Mouse (Mus musculus) megakaryocyte-erythroid progenitor cell, adult 5-6 weeks (primary cell): ENCODE measurements around the gene Them7. TPM values are rescaled to one million over a fixed set of nuclear protein-coding genes. Genes with fewer than 3 reads are reported as not detected.
A peak's percentile ranks its signal among the peaks of the same experiment; 100 is the strongest.

ENCODE experiments used
- ATAC-seq: replicated peaks from 2 replicates; pipeline ENCODE4 v1.8.0; 2016; ENCODE audit warnings: mild to moderate bottlenecking, inconsistent platforms; ENCODE audit not compliant: severe bottlenecking, poor library complexity, low FRiP score, low TSS enrichment
- total RNA-seq, 2 experiments: library from RNA; stranded (forward) in 1 of 2; stranded (reverse) in 1 of 2; fragments of 200-1000, 215-1000 nt in 1 of 2; fragments of >200 nt in 1 of 2; fragmentation: Nextera tagmentation in 1 of 2; gene quantifications; 2 replicates each; pipeline ENCODE4 v1.2.3; 2014 to 2017

Gene Them7
- total RNA-seq (2014; fragmentation: Nextera tagmentation) (1.3 and 2.7 TPM in 2 replicates), total RNA-seq (2017) (2.7 and 3.2 TPM in 2 replicates)

- ATAC-seq, result peak; percentile 50
Observed at GRCm38 (mm10) chr2:105224134-105224986, at the start of gene Them7. Them7 (plus strand) TSS chr2:105224320.

GRCm38 (mm10) chr2:105178871-105179270 is 45.2 kb upstream of the Them7 start:
- no peak for ATAC-seq

- ATAC-seq, result no peak
Observed at GRCm38 (mm10) chr2:105182501-105182900, 41.6 kb upstream of the Them7 start.

GRCm38 (mm10) chr2:105185140-105185539 is 39.0 kb upstream of the Them7 start:
- no peak for ATAC-seq

- no peak for ATAC-seq
Observed at GRCm38 (mm10) chr2:105185768-105186529, 38.2 kb upstream of the Them7 start.

DNA sequence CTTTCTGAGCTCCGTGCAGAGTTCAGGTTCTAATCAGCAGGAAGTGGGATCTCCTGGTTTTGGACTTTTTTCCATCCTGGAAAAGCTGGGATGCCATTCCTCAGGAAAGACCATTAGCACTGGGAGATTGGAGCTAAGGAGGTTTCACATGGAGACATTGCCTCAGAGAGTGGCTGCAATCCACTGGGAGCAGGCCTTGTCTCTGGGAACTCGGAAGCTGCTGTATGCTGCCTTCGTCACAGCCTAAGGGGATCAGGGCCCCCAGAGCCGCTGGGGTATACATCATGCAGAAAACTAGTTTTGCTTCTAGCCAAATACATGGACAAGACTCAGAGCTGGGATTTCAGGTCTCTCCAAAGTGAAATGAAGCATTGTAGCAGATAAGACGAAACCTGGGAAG is 37.5 kb upstream of the Them7 start:
- no peak for ATAC-seq

GRCm38 (mm10) chr2:105188182-105188581 is 35.9 kb upstream of the Them7 start:
- peak; percentile 66 for ATAC-seq

DNA sequence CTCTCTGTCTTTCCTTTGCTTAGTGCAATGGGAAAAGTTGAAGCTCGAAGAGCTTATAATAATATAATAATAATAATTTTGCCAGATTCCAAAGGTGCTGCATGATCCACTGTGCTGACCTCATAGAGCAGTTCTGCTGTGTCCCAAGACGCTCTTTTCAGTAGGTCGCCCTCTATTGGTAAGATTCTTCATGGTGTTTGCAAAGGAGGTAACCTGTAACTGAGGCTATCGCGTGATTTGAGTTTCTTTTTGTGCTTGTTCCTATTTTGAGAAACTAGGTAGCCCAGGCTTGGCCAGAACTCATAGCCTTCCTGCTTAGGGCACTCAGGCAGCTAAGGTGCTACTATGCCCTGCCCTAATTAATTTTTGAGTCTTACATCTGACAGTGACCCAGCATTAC is 34.8 kb upstream of the Them7 start:
- peak; percentile 84 for ATAC-seq

GRCm38 (mm10) chr2:105200152-105200551 is 24.0 kb upstream of the Them7 start:
- ATAC-seq, result no peak

DNA sequence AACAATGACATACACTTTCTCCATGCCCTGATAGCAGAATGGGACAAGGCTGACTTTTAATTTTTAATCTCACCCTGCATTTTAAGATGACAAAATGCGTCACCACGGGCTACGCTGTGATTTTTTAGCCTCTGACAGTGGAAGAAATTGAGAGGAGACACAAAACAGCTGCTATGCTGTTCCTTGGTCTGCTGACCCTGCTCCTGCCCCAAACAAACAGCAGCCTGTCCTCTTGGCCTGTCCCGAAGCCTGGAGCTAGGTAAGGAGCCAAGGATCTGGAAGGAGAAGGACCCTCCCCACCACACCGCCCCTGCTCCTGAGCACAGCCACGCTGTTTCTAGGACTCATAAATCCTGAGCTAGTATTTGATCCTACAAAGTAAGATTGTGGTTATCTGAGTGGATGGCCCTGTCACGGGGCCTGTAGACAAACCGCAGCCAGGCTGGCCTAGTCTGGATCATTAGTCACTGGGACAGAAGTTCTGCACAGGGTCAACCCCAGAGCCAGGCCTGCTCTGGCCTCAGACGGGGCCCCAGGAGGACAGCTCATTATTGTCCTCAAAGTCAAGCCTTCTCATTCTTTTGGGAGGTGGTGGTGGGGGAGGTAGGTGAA is 17.5 kb upstream of the Them7 start:
- ATAC-seq, result no peak

DNA sequence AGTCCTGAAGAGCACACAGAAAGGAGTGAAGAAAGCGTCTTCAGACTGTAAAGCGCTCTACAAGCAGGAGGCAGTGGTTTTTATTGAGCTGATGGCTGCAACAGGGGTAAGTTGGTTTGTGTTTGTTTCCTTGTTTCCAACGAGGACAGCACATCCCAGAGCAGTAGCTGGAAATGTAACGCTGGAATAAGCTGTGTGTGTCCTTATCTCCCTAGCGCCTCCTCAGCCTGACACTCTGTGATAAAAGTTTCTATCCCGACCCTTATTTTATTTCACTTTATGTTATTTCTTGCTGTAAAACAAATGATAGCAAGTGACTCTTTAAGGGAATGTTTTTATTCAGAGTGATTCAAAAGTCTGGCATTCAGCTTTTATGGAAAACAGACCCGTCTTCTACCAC is 11.3 kb upstream of the Them7 start:
- ATAC-seq, result peak; percentile 61

GRCm38 (mm10) chr2:105215914-105216313 is 8.2 kb upstream of the Them7 start:
- no peak for ATAC-seq

- peak; percentile 92 for ATAC-seq
Observed at GRCm38 (mm10) chr2:105219229-105219628, 4.9 kb upstream of the Them7 start.

- no peak; the same call in 1 of the 2 replicates for ATAC-seq
Observed at GRCm38 (mm10) chr2:105219664-105220063, 4.5 kb upstream of the Them7 start.

GRCm38 (mm10) chr2:105220738-105221303 is 3.3 kb upstream of the Them7 start:
- ATAC-seq, result no peak

DNA sequence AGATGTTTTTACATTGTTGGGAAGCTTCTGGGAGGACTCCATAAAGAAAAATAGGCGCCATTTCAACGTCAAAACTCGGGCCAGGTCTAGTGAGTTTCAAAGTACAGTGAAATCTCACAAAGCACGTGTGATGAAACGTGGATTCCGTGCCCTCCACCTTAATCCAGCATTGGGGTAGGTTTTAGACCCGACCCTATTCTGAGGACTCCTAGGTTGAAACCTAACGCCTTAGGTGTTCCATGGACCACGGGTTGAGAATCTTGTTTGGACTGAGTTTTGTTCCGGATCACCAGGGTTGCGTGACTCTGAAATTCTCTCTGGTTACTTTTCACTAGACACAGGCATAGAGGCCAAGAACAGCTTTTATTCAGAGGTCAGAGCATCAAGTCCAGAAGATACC is 514 bp upstream of the Them7 start:
- ATAC-seq, result no peak

DNA sequence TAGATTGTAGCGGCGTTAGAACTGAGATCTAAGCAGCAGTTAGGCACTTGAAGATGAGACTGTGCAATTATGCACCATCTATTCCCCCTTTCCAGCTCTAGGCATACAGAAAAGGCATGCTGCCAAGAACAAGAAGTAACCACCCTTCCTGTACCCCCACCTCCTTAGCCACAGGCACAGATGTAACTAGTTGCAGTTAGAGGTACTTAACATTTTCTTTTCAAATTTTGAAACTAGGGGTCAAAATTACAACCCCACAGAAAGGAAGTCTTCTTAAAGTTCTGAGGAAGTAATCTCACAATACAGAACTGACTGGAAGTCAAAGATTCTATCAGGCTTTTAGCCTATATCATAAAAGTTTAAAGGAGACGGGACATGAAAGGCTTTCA is 861 bp downstream of the Them7 start:
- peak; percentile 32 for ATAC-seq

GRCm38 (mm10) chr2:105226297-105226958 is 2.3 kb downstream of the Them7 start:
- peak; percentile 67 for ATAC-seq

DNA sequence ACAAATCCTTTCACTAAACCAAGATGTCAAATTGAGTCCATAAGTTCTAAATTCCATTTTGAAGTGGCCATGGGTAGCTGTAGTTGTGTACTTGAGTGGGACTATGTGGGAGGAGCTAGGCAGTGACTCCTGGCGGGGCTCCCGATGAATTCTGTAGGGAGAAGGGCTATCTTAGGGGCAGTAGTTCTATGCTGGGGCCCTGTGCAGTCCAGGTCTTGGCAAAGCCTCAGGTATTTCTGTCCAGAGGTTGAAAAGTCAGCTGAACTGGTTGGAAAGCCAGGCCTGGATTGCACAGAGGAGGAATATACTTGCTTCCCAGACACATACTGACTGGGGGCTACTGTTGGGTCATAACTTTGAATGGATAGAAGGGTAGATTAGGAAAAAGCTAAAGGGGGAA is 4.3 kb downstream of the Them7 start:
- ATAC-seq, result no peak
